Mouse (Mus musculus): ENCODE data around the gene Mrpl39. TPM values are rescaled to one million over a fixed set of nuclear protein-coding genes. Genes with fewer than 3 reads are reported as not detected.

Gene Mrpl39
- polyA plus RNA-seq, 1 experiment from 2014 or later = 46.2 TPM

DNA sequence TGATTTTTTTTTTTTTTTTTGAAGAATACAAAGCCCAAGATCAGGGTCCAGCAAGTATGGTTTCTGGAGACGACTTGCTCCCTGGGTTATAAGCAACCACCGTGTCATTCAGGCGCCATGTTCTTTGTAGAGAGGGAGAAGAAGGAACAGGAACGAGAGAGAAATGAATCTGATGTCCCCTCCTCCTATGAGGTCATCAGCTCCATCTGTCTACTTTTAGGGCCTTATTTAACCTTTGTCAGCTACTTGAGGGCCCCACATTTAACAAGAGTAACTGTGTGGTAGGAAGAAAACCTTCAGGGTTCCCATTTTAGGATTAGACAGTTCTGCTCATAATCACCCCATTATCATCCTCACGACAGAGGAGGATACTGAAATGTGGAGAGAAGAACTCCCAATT, 34.5 kb downstream of the Mrpl39 start:
- no peak for DNase-seq (ENCODE audit: low spot score)

DNA sequence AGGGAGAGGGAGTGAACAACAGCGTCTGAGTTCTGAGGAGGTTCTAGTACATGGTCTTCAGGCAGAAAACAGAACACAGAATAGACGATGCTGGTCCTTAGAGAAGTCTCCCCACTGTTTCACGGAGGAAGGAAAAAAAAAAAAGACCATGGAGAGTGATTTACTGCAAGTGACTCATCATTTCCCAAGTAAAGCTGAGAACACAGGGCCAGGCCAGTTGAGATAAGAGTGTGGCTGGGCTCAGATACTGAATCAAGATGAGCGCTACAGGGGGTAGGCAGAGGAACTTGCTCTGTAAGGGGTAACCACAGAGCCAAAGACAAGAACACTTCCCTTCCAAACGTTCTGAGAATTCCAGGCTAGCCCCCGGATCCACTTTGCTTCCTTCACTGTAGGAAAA, 36.8 kb downstream of the Mrpl39 start:
- DNase-seq (ENCODE audit: low spot score) = no peak

DNA sequence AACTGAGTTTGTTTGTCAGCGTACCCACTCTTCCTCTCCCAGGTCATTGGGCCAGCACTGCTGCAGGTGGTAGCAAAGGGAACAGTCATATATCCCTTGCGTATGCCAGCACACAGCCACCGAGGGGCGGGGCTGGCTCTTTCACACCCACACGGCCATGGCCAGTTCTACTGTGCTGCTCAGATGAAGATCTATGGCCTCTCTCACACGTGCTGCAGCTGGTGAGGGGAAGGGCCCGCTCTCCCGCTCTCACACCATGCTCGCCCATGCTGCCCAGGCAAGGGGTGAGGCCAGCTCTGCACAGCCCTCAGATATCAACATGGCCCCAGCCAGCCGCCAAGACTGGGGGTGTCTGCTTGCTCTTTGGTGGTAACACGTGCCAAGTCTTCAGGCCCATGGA, 39.4 kb downstream of the Mrpl39 start:
- no peak for DNase-seq (ENCODE audit: low spot score)

DNA sequence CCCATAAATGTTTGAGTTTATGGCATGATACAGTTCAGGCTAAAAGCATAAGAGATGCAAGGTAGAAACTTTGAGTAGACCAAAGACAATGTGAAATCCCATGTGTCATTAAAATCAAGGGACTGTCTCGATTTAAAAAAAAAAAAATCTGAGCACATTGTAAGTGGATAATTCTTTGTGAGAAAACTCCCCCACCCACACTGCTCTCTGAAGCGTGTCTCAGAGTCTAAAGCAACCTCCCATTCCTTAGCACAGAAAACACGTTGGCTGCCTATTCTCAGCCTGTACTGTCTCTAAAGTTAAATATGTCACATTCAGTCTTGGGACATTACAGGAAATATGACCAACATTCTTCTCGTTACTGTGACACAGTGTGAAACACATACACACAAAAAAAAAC, 53.6 kb downstream of the Mrpl39 start:
- no peak for DNase-seq (ENCODE audit: low spot score)

DNA sequence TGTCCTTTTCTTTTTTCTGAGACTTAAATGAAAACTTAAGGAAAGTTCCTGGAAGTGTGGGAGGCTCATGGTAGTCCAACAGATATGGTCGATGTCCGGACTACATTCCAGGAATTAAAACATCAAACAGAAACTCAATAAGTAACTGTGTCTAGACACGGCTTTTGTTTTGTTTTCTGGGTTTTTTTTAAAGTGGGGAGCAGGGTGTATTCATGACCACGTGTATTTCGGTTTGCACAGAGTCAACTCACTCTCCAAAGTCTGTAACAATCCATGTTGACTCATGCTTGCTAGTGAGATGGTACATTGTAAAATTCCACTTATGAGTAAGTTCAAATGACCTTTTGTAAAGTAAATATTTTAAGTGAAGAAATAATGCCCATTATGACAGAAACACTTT, 54.8 kb downstream of the Mrpl39 start:
- DNase-seq (ENCODE audit: low spot score) = no peak

DNA sequence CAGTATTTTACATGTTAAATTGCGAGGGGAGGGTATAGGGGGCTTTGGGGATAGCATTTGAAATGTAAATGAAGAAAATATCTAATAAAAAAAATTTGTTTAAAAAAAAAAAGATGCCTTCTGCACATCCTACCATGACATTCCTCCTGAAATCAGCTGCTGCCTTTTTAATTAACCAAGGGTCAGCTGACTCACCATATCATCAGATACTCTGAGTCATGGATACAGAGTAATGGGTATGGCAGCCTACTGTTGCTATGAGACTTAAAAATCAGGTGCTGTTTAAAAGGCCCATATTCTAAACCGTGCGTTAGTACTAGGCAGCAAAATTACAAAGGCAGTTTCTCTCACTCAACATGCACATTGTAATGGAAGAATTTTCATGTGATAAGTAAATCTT, 58.2 kb downstream of the Mrpl39 start:
- DNase-seq (ENCODE audit: low spot score) = no peak

MicroRNAs within 50 kb of the gene (microRNA counts, 519-probe panel; counts per million panel counts)
- microRNA mmu-miR-155 = 473 counts per million, percentile 71 among the panel's probes with 10 or more counts

Small RNA genes lying within 50 kb of the gene (microRNA-seq; reads per million reads assigned to microRNA genes)
- 4,315 reads per million, percentile 86 among the genes with 10 or more reads in this experiment for gene Mir155 (ENCODE audit: borderline number of aligned reads)

Other genes with a start within 250 kb of the Mrpl39 start
- gene A730009L09Rik, start 220.6 kb downstream of the Mrpl39 start, polyA plus RNA-seq (2015; fragmentation: Nextera tagmentation; extraction: Ambion mirVana) = not detected in 2 replicates
- gene Jam2, start 38.4 kb upstream of the Mrpl39 start, polyA plus RNA-seq (2015; fragmentation: Nextera tagmentation; extraction: Ambion mirVana) = 2.7 and 4.0 TPM in 2 replicates
- gene Gabpa, start 99.2 kb upstream of the Mrpl39 start, polyA plus RNA-seq (2015; fragmentation: Nextera tagmentation; extraction: Ambion mirVana) = 28.4 and 29.8 TPM in 2 replicates
- gene Atp5j, start 99.9 kb upstream of the Mrpl39 start, polyA plus RNA-seq (2015; fragmentation: Nextera tagmentation; extraction: Ambion mirVana) = 975 and 1,055 TPM in 2 replicates